In genomic region chr7:49006886-49007285, GRCm38 (mm10) we compare ENCODE assay signal across 20 mouse cellular contexts.
DNase-seq lines count a peak whose midpoint lies in the region; ATAC-seq and TF ChIP-seq lines count a peak whose summit lies in the region.
"Had no signal": no experiment of that assay in that cellular context is flagged by ENCODE, and none has a peak within 500 bp of the region (broad histone marks: within the 10 kb centered on the region; RNA-seq: fewer than 3 reads in every experiment).

No protein-coding gene starts in this region.

- no peak overlapping the region for H3K4me3 ChIP-seq in heart, embryonic 10.5 days
- H3K4me3 ChIP-seq in heart, embryonic 11.5 days (ENCODE audit: low read depth, low read length): no peak overlapping the region
- no peak overlapping the region for H3K4me3 ChIP-seq in lung, embryonic 14.5 days (ENCODE audit: low read depth, low read length)
- H3K4me3 ChIP-seq in embryonic facial prominence, embryonic 10.5 days: no peak overlapping the region
- H3K4me3 ChIP-seq: gastrocnemius, adult 2 months; heart, embryonic 15.5 days; layer of hippocampus, adult 2 months; liver, embryonic 12.5 days; midbrain, embryonic 12.5 days had no signal

- H3K4me2 ChIP-seq in heart, embryonic 11.5 days: no peak overlapping the region
- H3K4me2 ChIP-seq in lung, embryonic 14.5 days: no peak overlapping the region
- H3K4me2 ChIP-seq: heart, embryonic 15.5 days; liver, embryonic 12.5 days; midbrain, embryonic 12.5 days had no signal

- no peaks in the 10 kb centered on the region for H3K36me3 ChIP-seq in heart, embryonic 10.5 days
- H3K36me3 ChIP-seq in heart, embryonic 11.5 days (ENCODE audit: control insufficient read depth, insufficient read depth, low read length): no peaks in the 10 kb centered on the region
- H3K36me3 ChIP-seq in lung, embryonic 14.5 days (ENCODE audit: insufficient read depth): no peaks in the 10 kb centered on the region
- H3K36me3 ChIP-seq in embryonic facial prominence, embryonic 10.5 days (replicated peaks): no peaks in the 10 kb centered on the region
- H3K36me3 ChIP-seq: heart, embryonic 15.5 days; liver, embryonic 12.5 days; midbrain, embryonic 12.5 days had no signal

- H3K4me1 ChIP-seq in heart, embryonic 10.5 days: peaks cover 36% of the 10 kb centered on the region
- peaks cover 9% of the 10 kb centered on the region for H3K4me1 ChIP-seq in heart, embryonic 11.5 days (ENCODE audit: control insufficient read depth, insufficient read depth, low read length)
- peaks cover 9% of the 10 kb centered on the region for H3K4me1 ChIP-seq in lung, embryonic 14.5 days (ENCODE audit: insufficient read depth)
- H3K4me1 ChIP-seq in embryonic facial prominence, embryonic 10.5 days: peaks cover 11% of the 10 kb centered on the region
- H3K4me1 ChIP-seq: liver, embryonic 12.5 days had no signal

- no peak overlapping the region for H3K9ac ChIP-seq in heart, embryonic 11.5 days (ENCODE audit: low read depth, low read length)
- no peak overlapping the region for H3K9ac ChIP-seq in lung, embryonic 14.5 days
- H3K9ac ChIP-seq: forebrain, postnatal 0 days; heart, embryonic 15.5 days; liver, embryonic 12.5 days had no signal

- H3K9me3 ChIP-seq in heart, embryonic 10.5 days: no peaks in the 10 kb centered on the region
- no peaks in the 10 kb centered on the region for H3K9me3 ChIP-seq in heart, embryonic 11.5 days (replicated peaks; ENCODE audit: control insufficient read depth, low read length)
- no peaks in the 10 kb centered on the region for H3K9me3 ChIP-seq in lung, embryonic 14.5 days (ENCODE audit: low read depth, low read length)
- no peaks in the 10 kb centered on the region for H3K9me3 ChIP-seq in embryonic facial prominence, embryonic 10.5 days
- H3K9me3 ChIP-seq: heart, embryonic 15.5 days; liver, embryonic 12.5 days; midbrain, embryonic 12.5 days had no signal

- no peak for DNase-seq in heart, embryonic 10.5 days (ENCODE audit: low spot score)
- peak; percentile 65 for DNase-seq in lung, embryonic 14.5 days
- no peak for DNase-seq in lung, postnatal 10 days
- DNase-seq in NIH3T3 (ENCODE audit: low read depth) (peak; percentile 8), liver (no peak)
- DNase-seq in embryonic facial prominence, embryonic 10.5 days (ENCODE audit: low spot score): no peak
- no peak for DNase-seq in T-cell, adult 2 months (ENCODE audit: low spot score)
- DNase-seq: cerebellum, postnatal 25 days; forebrain, postnatal 0 days; gastrocnemius, adult 2 months; kidney, postnatal 10 days; right cerebral cortex, adult 18-20 months; spleen, adult 18-20 months; thymus, adult 2 months had no signal

- TF ChIP-seq CTCF in lung, embryonic 14.5 days (IDR thresholded peaks at IDR 0.05; ENCODE audit: low read depth): no peak

- WGBS in heart, embryonic 10.5 days: 62% methylated on average over 7 of the region's 7 CpGs
- WGBS in heart, embryonic 11.5 days (ENCODE audit: insufficient replicate concordance): 47% methylated on average over 7 of the region's 7 CpGs
- WGBS in lung, embryonic 14.5 days: 21% methylated on average over 7 of the region's 7 CpGs
- 66% methylated on average over 7 of the region's 7 CpGs for WGBS in embryonic facial prominence, embryonic 10.5 days

- peak overlapping the region; percentile 56; the same call in 1 of the 2 replicates for H3K27ac ChIP-seq in heart, embryonic 10.5 days
- no peak overlapping the region for H3K27ac ChIP-seq in heart, embryonic 11.5 days (ENCODE audit: low read depth, low read length)
- no peak overlapping the region for H3K27ac ChIP-seq in lung, embryonic 14.5 days (ENCODE audit: low read depth)
- H3K27ac ChIP-seq in embryonic facial prominence, embryonic 10.5 days (replicated peaks): 0 out of 2 replicates have a peak overlapping the region, but pooled peaks have one; percentile 30
- H3K27ac ChIP-seq: gastrocnemius, adult 2 months; heart, embryonic 15.5 days; layer of hippocampus, adult 2 months; liver, embryonic 12.5 days; macrophage; midbrain, embryonic 12.5 days had no signal

- ATAC-seq in heart, embryonic 11.5 days (replicated peaks; ENCODE audit: insufficient number of reproducible peaks, low FRiP score, low TSS enrichment): no peak
- peak; percentile 18; the same call in 1 of the 2 replicates for ATAC-seq in lung, embryonic 14.5 days (ENCODE audit: insufficient read depth)
- ATAC-seq: forebrain, postnatal 0 days; liver, embryonic 12.5 days had no signal

- no peaks in the 10 kb centered on the region for H3K27me3 ChIP-seq in heart, embryonic 10.5 days (ENCODE audit: insufficient read depth, poor library complexity, severe bottlenecking)
- H3K27me3 ChIP-seq in heart, embryonic 11.5 days (ENCODE audit: control insufficient read depth, insufficient read depth, low read length): no peaks in the 10 kb centered on the region
- H3K27me3 ChIP-seq in lung, embryonic 14.5 days (ENCODE audit: insufficient read depth, low read length): no peaks in the 10 kb centered on the region
- H3K27me3 ChIP-seq in embryonic facial prominence, embryonic 10.5 days (replicated peaks; ENCODE audit: low read depth, poor library complexity, severe bottlenecking): 0 out of 2 replicates have a peak, but pooled peaks cover 4% of the 10 kb centered on the region
- H3K27me3 ChIP-seq: heart, embryonic 15.5 days; liver, embryonic 12.5 days; midbrain, embryonic 12.5 days had no signal

Comparison
In these comparisons a context has a peak if more than half of its experiments do, and no peak if none do; other contexts are left out.
1. DNase-seq: peak in lung, embryonic 14.5 days (single experiment) and NIH3T3 (single experiment); none in heart, embryonic 10.5 days (single experiment), lung, postnatal 10 days (single experiment), embryonic facial prominence, embryonic 10.5 days (single experiment), liver (single experiment) and T-cell, adult 2 months (single experiment).
2. H3K27ac ChIP-seq: peak in heart, embryonic 10.5 days (single experiment) and embryonic facial prominence, embryonic 10.5 days (single experiment); none in heart, embryonic 11.5 days (single experiment) and lung, embryonic 14.5 days (single experiment).